Comparison of ENCODE assay signal across 18 mouse cellular contexts in the genomic region with DNA sequence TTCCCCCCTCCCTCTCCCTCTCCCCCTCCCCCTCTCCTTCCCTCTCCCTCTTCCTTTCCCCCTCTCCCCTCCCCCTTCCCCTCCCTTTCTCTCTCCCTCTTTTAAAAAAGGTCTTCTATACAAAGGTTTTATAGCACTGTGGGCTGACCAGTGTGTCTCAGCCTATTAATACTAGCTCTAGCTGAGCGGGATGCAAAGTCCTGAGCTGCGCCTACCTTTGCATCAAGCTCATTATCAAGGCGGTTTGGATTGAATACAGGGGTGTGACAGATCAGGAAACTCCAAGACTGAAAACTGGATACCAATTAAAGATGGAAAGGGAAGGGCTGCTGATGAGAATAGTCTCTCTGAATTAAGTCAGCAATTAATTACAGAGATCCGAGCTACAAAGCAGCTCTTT.
"Had no signal": no experiment of that assay in that cellular context is flagged by ENCODE, and none has a peak within 500 bp of the region (broad histone marks: within the 10 kb centered on the region; RNA-seq: fewer than 3 reads in every experiment).

No protein-coding gene starts in this region.

- H3K9ac ChIP-seq: lung, embryonic 14.5 days; midbrain, embryonic 13.5 days; midbrain, embryonic 15.5 days; neural tube, embryonic 13.5 days; neural tube, embryonic 15.5 days had no signal

- DNase-seq: lung, adult 18-20 months; lung, embryonic 14.5 days; lung, postnatal 10 days; lung, postnatal 4 days; retina, postnatal 1 day; right cerebral cortex, adult 18-20 months; right cerebral cortex, postnatal 25 days; right cerebral cortex, postnatal 4 days; spleen, adult 18-20 months; thymus, adult 18-20 months; thymus, postnatal 14 days; thymus, postnatal 36 days had no signal

- H3K4me1 ChIP-seq: midbrain, embryonic 13.5 days; midbrain, embryonic 15.5 days; neural tube, embryonic 13.5 days; neural tube, embryonic 15.5 days had no signal

- H3K4me2 ChIP-seq: lung, embryonic 14.5 days; midbrain, embryonic 13.5 days; midbrain, embryonic 15.5 days; neural tube, embryonic 13.5 days; neural tube, embryonic 15.5 days had no signal

- H3K4me3 ChIP-seq: midbrain, embryonic 10.5 days; midbrain, embryonic 13.5 days; midbrain, embryonic 15.5 days; myocyte; neural tube, embryonic 13.5 days; neural tube, embryonic 15.5 days had no signal

- H3K27me3 ChIP-seq: midbrain, embryonic 13.5 days; midbrain, embryonic 15.5 days; neural tube, embryonic 13.5 days; neural tube, embryonic 15.5 days had no signal

- ATAC-seq: midbrain, embryonic 15.5 days had no signal

- H3K27ac ChIP-seq: midbrain, embryonic 10.5 days; midbrain, embryonic 13.5 days; midbrain, embryonic 15.5 days; neural tube, embryonic 13.5 days; neural tube, embryonic 15.5 days had no signal

- H3K9me3 ChIP-seq: midbrain, embryonic 10.5 days; midbrain, embryonic 13.5 days; midbrain, embryonic 15.5 days; neural tube, embryonic 13.5 days; neural tube, embryonic 15.5 days had no signal
